Mouse (Mus musculus): ENCODE measurements around the gene Mlec. TPM values are rescaled to one million over a fixed set of nuclear protein-coding genes. Genes with fewer than 3 reads are reported as not detected.

The Mlec gene
- polyA plus RNA-seq, 1 experiment from 2014 or later = 59.5 TPM

GRCm38 (mm10) chr5:115099530-115099929 lies 58.4 kb downstream of the Mlec start:
- 84% methylated on average over 5 of the region's 5 CpGs for WGBS
- Histone ChIP-seq H3K36me3 (peaks cover 96% of the 10 kb centered on the region), H3K27ac (no peak overlapping the region), H3K27me3 (ENCODE audit: insufficient read depth, poor library complexity, severe bottlenecking) (no peaks in the 10 kb centered on the region), H3K4me3 (no peak overlapping the region), H3K4me1 (replicated peaks) (no peaks in the 10 kb centered on the region), H3K9me3 (no peaks in the 10 kb centered on the region)
- no peak for DNase-seq (ENCODE audit: low spot score)

DNA sequence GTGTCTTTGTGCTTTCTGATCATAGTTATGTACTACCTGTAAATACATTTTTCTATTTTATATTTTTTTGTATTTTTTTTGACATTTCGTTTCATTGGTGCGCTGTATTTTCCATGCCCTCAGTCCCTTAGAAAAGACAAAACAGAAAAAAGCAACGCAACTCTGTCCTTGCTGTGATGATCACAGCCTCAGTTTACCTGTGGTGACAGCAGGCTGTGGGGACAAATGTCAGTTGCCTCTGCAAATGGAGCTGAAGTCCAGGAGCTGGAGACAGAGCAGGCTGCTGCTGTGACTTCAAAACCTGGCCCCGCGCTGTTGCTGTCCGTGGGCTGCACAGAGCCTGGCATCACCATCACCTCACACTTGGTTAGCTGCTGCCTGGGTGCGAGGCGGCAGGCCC lies 59.8 kb downstream of the Mlec start, which contains the start of gene Gm10401:
Gene Gm10401 (minus strand): TSS at position 101 of the 400 bp plus-strand sequence.
- no peak for DNase-seq (ENCODE audit: low spot score)
- 96% methylated on average over 8 of the region's 8 CpGs for WGBS
- Histone ChIP-seq H3K4me3 (no peak within 1 kb of the TSS), H3K9me3 (no peaks in the 10 kb centered on the region), H3K4me1 (replicated peaks) (no peaks in the 10 kb centered on the region), H3K27me3 (ENCODE audit: insufficient read depth, poor library complexity, severe bottlenecking) (no peaks in the 10 kb centered on the region), H3K36me3 (peaks cover 97% of the 10 kb centered on the region), H3K27ac (no peak within 1 kb of the TSS)

Other genes with a start within 250 kb of the Mlec start
- not detected in 2 replicates for gene Oasl1, start 234.9 kb downstream of the Mlec start, polyA plus RNA-seq (2016; fragmentation: Nextera tagmentation; extraction: Ambion mirVana)
- 49.0 and 49.9 TPM in 2 replicates for gene 2210016L21Rik, start 216.0 kb downstream of the Mlec start, polyA plus RNA-seq (2016; fragmentation: Nextera tagmentation; extraction: Ambion mirVana)
- gene Hnf1a, start 187.1 kb downstream of the Mlec start, polyA plus RNA-seq (2016; fragmentation: Nextera tagmentation; extraction: Ambion mirVana) = 0.05 TPM in 1 of 2 replicates, not detected in the other
- gene Sppl3, start 147.0 kb downstream of the Mlec start, polyA plus RNA-seq (2016; fragmentation: Nextera tagmentation; extraction: Ambion mirVana) = 11.2 TPM in 2 replicates
- gene Gm10401, start 59.9 kb downstream of the Mlec start, polyA plus RNA-seq (2016; fragmentation: Nextera tagmentation; extraction: Ambion mirVana) = 22.3 and 22.8 TPM in 2 replicates
- gene Acads, start 38.8 kb downstream of the Mlec start, polyA plus RNA-seq (2016; fragmentation: Nextera tagmentation; extraction: Ambion mirVana) = 67.2 and 70.6 TPM in 2 replicates
- gene Unc119b, start 23.2 kb downstream of the Mlec start, polyA plus RNA-seq (2016; fragmentation: Nextera tagmentation; extraction: Ambion mirVana) = 66.9 and 74.6 TPM in 2 replicates
- gene Cabp1, start 36.2 kb upstream of the Mlec start, polyA plus RNA-seq (2016; fragmentation: Nextera tagmentation; extraction: Ambion mirVana) = 2.3 and 6.1 TPM in 2 replicates
- gene Pop5, start 77.7 kb upstream of the Mlec start, polyA plus RNA-seq (2016; fragmentation: Nextera tagmentation; extraction: Ambion mirVana) = 104 and 114 TPM in 2 replicates
- 132 and 172 TPM in 2 replicates for gene Rnf10, start 114.7 kb upstream of the Mlec start, polyA plus RNA-seq (2016; fragmentation: Nextera tagmentation; extraction: Ambion mirVana)
- 49.6 and 55.1 TPM in 2 replicates for gene Coq5, start 121.5 kb upstream of the Mlec start, polyA plus RNA-seq (2016; fragmentation: Nextera tagmentation; extraction: Ambion mirVana)
- gene Dynll1, start 142.8 kb upstream of the Mlec start, polyA plus RNA-seq (2016; fragmentation: Nextera tagmentation; extraction: Ambion mirVana) = 1,684 and 1,740 TPM in 2 replicates
- gene Srsf9, start 169.0 kb upstream of the Mlec start, polyA plus RNA-seq (2016; fragmentation: Nextera tagmentation; extraction: Ambion mirVana) = 383 and 387 TPM in 2 replicates
- gene Gatc, start 183.0 kb upstream of the Mlec start, polyA plus RNA-seq (2016; fragmentation: Nextera tagmentation; extraction: Ambion mirVana) = 35.6 and 41.2 TPM in 2 replicates
- 56.3 and 57.2 TPM in 2 replicates for gene Triap1, start 183.0 kb upstream of the Mlec start, polyA plus RNA-seq (2016; fragmentation: Nextera tagmentation; extraction: Ambion mirVana)
- gene Cox6a1, start 190.8 kb upstream of the Mlec start, polyA plus RNA-seq (2016; fragmentation: Nextera tagmentation; extraction: Ambion mirVana) = 875 and 1,016 TPM in 2 replicates

Measured in hindbrain, embryonic 10.5 days (tissue).